Mouse (Mus musculus) erythroblast, embryonic 14.5 days (primary cell): Measurements from ENCODE around the gene Ccnc.

Source experiments
- GATA1 ChIP-seq: IDR thresholded peaks from 2 replicates; pipeline ENCODE4 v1.6.1; 2012; ENCODE audit warnings: low read length, inconsistent platforms, mixed read lengths
- TAL1 ChIP-seq: IDR thresholded peaks from 3 replicates; pipeline ENCODE4 v1.6.1; 2012; ENCODE audit warnings: low read length, inconsistent platforms, mixed read lengths

DNA sequence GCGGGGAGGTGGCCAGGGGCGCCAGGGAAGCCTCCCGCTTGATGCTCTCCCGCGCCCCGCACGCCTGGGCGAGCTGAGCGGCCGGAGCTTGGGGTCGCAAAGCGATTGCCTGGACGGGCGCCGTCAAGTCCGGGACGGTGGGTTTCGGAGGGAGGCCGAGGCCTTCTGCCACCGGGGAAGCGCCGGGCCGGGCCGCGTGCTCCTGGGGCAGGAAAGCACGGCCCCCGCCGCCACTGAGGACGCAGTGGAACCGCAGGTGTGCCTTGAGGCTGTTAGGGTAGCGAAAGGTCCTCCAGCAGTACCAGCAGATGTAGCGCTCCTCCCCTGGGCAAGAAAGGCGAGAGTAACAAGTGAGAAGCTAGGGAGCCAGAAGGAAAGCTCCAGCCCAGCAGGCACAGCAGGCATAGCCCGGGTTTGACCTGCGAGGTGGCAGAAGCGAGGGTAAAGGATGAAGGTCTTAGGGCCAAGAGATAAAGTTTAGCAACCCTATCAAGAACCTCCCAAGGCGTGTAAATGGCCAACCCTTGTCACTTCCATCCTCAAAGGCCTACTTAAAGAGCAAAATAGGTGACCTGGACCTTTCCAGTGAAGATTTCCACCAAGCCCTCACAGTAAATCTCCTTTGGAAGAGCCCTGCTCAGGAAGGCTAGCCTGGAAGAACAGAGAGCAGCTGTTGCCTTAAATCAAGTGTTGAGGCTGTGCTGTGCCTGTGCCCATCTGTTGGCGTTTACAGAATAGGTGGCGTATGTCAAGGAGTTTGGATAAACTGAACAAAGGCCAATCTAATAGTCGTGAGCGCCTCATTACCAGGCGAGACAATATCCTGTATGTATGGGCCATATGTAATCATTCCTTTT, 47.6 kb upstream of the Ccnc start:
- no peak for TF ChIP-seq GATA1
- no peak for TF ChIP-seq TAL1
